Mouse (Mus musculus) midbrain, embryonic 12.5 days (tissue): Measurements from ENCODE around the gene Pnmal2. TPM values are rescaled to one million over a fixed set of nuclear protein-coding genes. Genes with fewer than 3 reads are reported as not detected.

Experiments used
- ATAC-seq: fragments of 200-750 bp; cut with Nextera tagmentation; 2 replicates; pipeline ENCODE4 v1.8.0; 2017; ENCODE audit warnings: low read depth, moderate TSS enrichment, moderate library complexity; ENCODE audit not compliant: low FRiP score
- H3K27ac ChIP-seq: fragments of 300-500 bp; sonication (generic); replicated peaks from 2 replicates; pipeline ENCODE4 v1.5.1; 2016; ENCODE audit warnings: mild to moderate bottlenecking
- H3K27me3 ChIP-seq: fragments of 300-500 bp; sonication (generic); 2 replicates; pipeline ENCODE4 v1.6.1; 2016; ENCODE audit warnings: mild to moderate bottlenecking
- H3K36me3 ChIP-seq: fragments of 300-500 bp; sonication (generic); 2 replicates; pipeline ENCODE4 v1.6.1; 2016
- H3K4me1 ChIP-seq: fragments of 300-500 bp; sonication (generic); 2 replicates; pipeline ENCODE4 v1.6.1; 2016
- H3K4me2 ChIP-seq: fragments of 300-500 bp; sonication (generic); replicated peaks from 2 replicates; pipeline ENCODE4 v1.6.1; 2016; ENCODE audit warnings: mild to moderate bottlenecking, moderate library complexity
- H3K4me3 ChIP-seq: fragments of 300-500 bp; sonication (generic); 2 replicates; pipeline ENCODE4 v1.5.1; 2016; ENCODE audit warnings: mild to moderate bottlenecking
- H3K9ac ChIP-seq: fragments of 300-500 bp; sonication (generic); replicated peaks from 2 replicates; pipeline ENCODE4 v1.6.1; 2016; ENCODE audit warnings: mild to moderate bottlenecking, moderate library complexity
- H3K9me3 ChIP-seq: fragments of 300-500 bp; sonication (generic); 2 replicates; pipeline ENCODE4 v1.6.1; 2016; ENCODE audit warnings: mild to moderate bottlenecking
- WGBS: fragments of 180-500 bp; shearing (Covaris S2); methylation state at CpG from one replicate; pipeline ENCODE4 v1.1.7; 2016; 5-methylcytosine and 5-hydroxymethylcytosine counted together
- polyA plus RNA-seq: library from polyadenylated mRNA; unstranded; fragments of >200 nt; fragmentation: Nextera tagmentation; extraction: Ambion mirVana; gene quantifications from 2 replicates; pipeline ENCODE4 v1.2.1, GENCODE M21; 2016

Gene Pnmal2
- polyA plus RNA-seq, result 49.3 and 55.3 TPM in 2 replicates

GRCm38 (mm10) chr7:16944061-16944807 lies at the start of gene Pnmal2:
Gene Pnmal2 (plus strand): TSS chr7:16944682.
- H3K4me1 ChIP-seq, result peaks cover 72% of the 10 kb centered on the region
- no peaks in the 10 kb centered on the region for H3K36me3 ChIP-seq
- peak within 1 kb of the TSS; percentile 78 for H3K4me2 ChIP-seq
- peaks cover 44% of the 10 kb centered on the region for H3K27me3 ChIP-seq
- peak within 1 kb of the TSS; percentile 65 for H3K4me3 ChIP-seq
- peak within 1 kb of the TSS; percentile 84 for H3K27ac ChIP-seq
- no peaks in the 10 kb centered on the region for H3K9me3 ChIP-seq
- ATAC-seq, result peak; percentile 91
- peak within 1 kb of the TSS; percentile 91 for H3K9ac ChIP-seq
- WGBS, result 15% methylated on average over 35 of the region's 36 CpGs

- ATAC-seq, result peak; percentile 24
- H3K9me3 ChIP-seq, result no peaks in the 10 kb centered on the region
- 1% methylated on average over 24 of the region's 24 CpGs for WGBS
- peaks cover 45% of the 10 kb centered on the region for H3K4me1 ChIP-seq
- H3K27ac ChIP-seq, result peak overlapping the region; percentile 40
- H3K4me3 ChIP-seq, result peak overlapping the region; percentile 24
- H3K9ac ChIP-seq, result 0 out of 2 replicates have a peak overlapping the region, but pooled peaks have one; percentile 12
- H3K4me2 ChIP-seq, result peak overlapping the region; percentile 58
- no peaks in the 10 kb centered on the region for H3K36me3 ChIP-seq
- peaks cover 57% of the 10 kb centered on the region for H3K27me3 ChIP-seq
Measured at GRCm38 (mm10) chr7:16895000-16895399, 49.5 kb upstream of the Pnmal2 start.

- H3K4me3 ChIP-seq, result peak overlapping the region; percentile 24; the same call in 1 of the 2 replicates
- H3K27ac ChIP-seq, result 0 out of 2 replicates have a peak overlapping the region, but pooled peaks have one; percentile 40
- H3K9ac ChIP-seq, result 0 out of 2 replicates have a peak overlapping the region, but pooled peaks have one; percentile 12
- ATAC-seq, result no peak
- H3K27me3 ChIP-seq, result peaks cover 52% of the 10 kb centered on the region
- peak overlapping the region; percentile 58 for H3K4me2 ChIP-seq
- H3K9me3 ChIP-seq, result no peaks in the 10 kb centered on the region
- 29% methylated on average over 10 of the region's 10 CpGs for WGBS
- no peaks in the 10 kb centered on the region for H3K36me3 ChIP-seq
- H3K4me1 ChIP-seq, result peaks cover 50% of the 10 kb centered on the region
Measured at GRCm38 (mm10) chr7:16895511-16895910, 49.0 kb upstream of the Pnmal2 start.

- Histone ChIP-seq H3K27ac (peak overlapping the region; percentile 64), H3K9ac (no peak overlapping the region), H3K4me1 (peaks cover 22% of the 10 kb centered on the region), H3K9me3 (no peaks in the 10 kb centered on the region), H3K27me3 (peaks cover 19% of the 10 kb centered on the region), H3K4me2 (no peak overlapping the region), H3K36me3 (no peaks in the 10 kb centered on the region), H3K4me3 (no peak overlapping the region)
- 17% methylated on average over 5 of the region's 5 CpGs for WGBS
- 0 out of 2 replicates have a peak, but pooled peaks have one; percentile 44 for ATAC-seq
Measured at GRCm38 (mm10) chr7:16900526-16900925, 44.0 kb upstream of the Pnmal2 start.

- ATAC-seq, result no peak
- no peak overlapping the region for H3K4me3 ChIP-seq
- no peaks in the 10 kb centered on the region for H3K36me3 ChIP-seq
- no peak overlapping the region for H3K9ac ChIP-seq
- no peak overlapping the region for H3K27ac ChIP-seq
- peaks cover 34% of the 10 kb centered on the region for H3K4me1 ChIP-seq
- 85% methylated on average over 2 of the region's 2 CpGs for WGBS
- no peaks in the 10 kb centered on the region for H3K9me3 ChIP-seq
- peaks cover 20% of the 10 kb centered on the region for H3K27me3 ChIP-seq
- H3K4me2 ChIP-seq, result no peak overlapping the region
Measured at GRCm38 (mm10) chr7:16903439-16903955, 41.0 kb upstream of the Pnmal2 start.

- Histone ChIP-seq H3K4me3 (no peak overlapping the region), H3K36me3 (no peaks in the 10 kb centered on the region), H3K27me3 (peaks cover 26% of the 10 kb centered on the region), H3K4me1 (peaks cover 34% of the 10 kb centered on the region), H3K27ac (no peak overlapping the region), H3K9ac (no peak overlapping the region), H3K9me3 (no peaks in the 10 kb centered on the region), H3K4me2 (no peak overlapping the region)
- no peak for ATAC-seq
- WGBS, result 65% methylated on average over 9 of the region's 10 CpGs
Measured at GRCm38 (mm10) chr7:16904120-16904675, 40.3 kb upstream of the Pnmal2 start.

- peaks cover 24% of the 10 kb centered on the region for H3K4me1 ChIP-seq
- H3K27ac ChIP-seq, result no peak overlapping the region
Measured at GRCm38 (mm10) chr7:16905491-16906021, 38.9 kb upstream of the Pnmal2 start.

GRCm38 (mm10) chr7:16906281-16906680 lies 38.2 kb upstream of the Pnmal2 start, which contains the start of gene Ptgir:
Gene Ptgir (plus strand): TSS chr7:16906490.
- no peak within 1 kb of the TSS for H3K27ac ChIP-seq
- peaks cover 24% of the 10 kb centered on the region for H3K27me3 ChIP-seq
- H3K9me3 ChIP-seq, result no peaks in the 10 kb centered on the region
- H3K9ac ChIP-seq, result 0 out of 2 replicates have a peak within 1 kb of the TSS, but pooled peaks have one; percentile 20
- H3K4me3 ChIP-seq, result no peak within 1 kb of the TSS
- no peaks in the 10 kb centered on the region for H3K36me3 ChIP-seq
- WGBS, result 10% methylated on average over 6 of the region's 6 CpGs
- ATAC-seq, result 0 out of 2 replicates have a peak, but pooled peaks have one; percentile 34
- H3K4me1 ChIP-seq, result peaks cover 22% of the 10 kb centered on the region
- H3K4me2 ChIP-seq, result no peak within 1 kb of the TSS

More at GRCm38 (mm10) chr7:16905491-16906021, 38.9 kb upstream of the Pnmal2 start:
- H3K9me3 ChIP-seq, result no peaks in the 10 kb centered on the region
- H3K4me3 ChIP-seq, result no peak overlapping the region
- WGBS, result 55% methylated on average over 9 of the region's 9 CpGs
- H3K4me2 ChIP-seq, result no peak overlapping the region
- H3K36me3 ChIP-seq, result no peaks in the 10 kb centered on the region
- no peak overlapping the region for H3K9ac ChIP-seq
- ATAC-seq, result no peak
- H3K27me3 ChIP-seq, result peaks cover 24% of the 10 kb centered on the region

- WGBS, result 96% methylated on average over 41 of the region's 41 CpGs
- H3K27ac ChIP-seq, result no peak overlapping the region
- peaks cover 20% of the 10 kb centered on the region for H3K4me1 ChIP-seq
- H3K36me3 ChIP-seq, result no peaks in the 10 kb centered on the region
- H3K27me3 ChIP-seq, result peaks cover 22% of the 10 kb centered on the region
- H3K4me3 ChIP-seq, result no peak overlapping the region
- H3K9ac ChIP-seq, result no peak overlapping the region
- H3K4me2 ChIP-seq, result no peak overlapping the region
- ATAC-seq, result no peak
- no peaks in the 10 kb centered on the region for H3K9me3 ChIP-seq
Measured at GRCm38 (mm10) chr7:16906889-16907559, 37.5 kb upstream of the Pnmal2 start.

- WGBS, result 80% methylated on average over 7 of the region's 7 CpGs
- Histone ChIP-seq H3K27ac (no peak overlapping the region), H3K4me1 (peaks cover 19% of the 10 kb centered on the region), H3K9me3 (no peaks in the 10 kb centered on the region), H3K9ac (no peak overlapping the region), H3K36me3 (no peaks in the 10 kb centered on the region), H3K4me2 (0 out of 2 replicates have a peak overlapping the region, but pooled peaks have one; percentile 1), H3K27me3 (peaks cover 18% of the 10 kb centered on the region), H3K4me3 (no peak overlapping the region)
- ATAC-seq, result no peak
Measured at GRCm38 (mm10) chr7:16907842-16908241, 36.6 kb upstream of the Pnmal2 start.

- no peak for ATAC-seq
- Histone ChIP-seq H3K9ac (no peak overlapping the region), H3K27ac (no peak overlapping the region), H3K4me1 (peaks cover 19% of the 10 kb centered on the region), H3K4me2 (peak overlapping the region; percentile 1; the same call in 1 of the 2 replicates), H3K4me3 (no peak overlapping the region), H3K27me3 (peaks cover 16% of the 10 kb centered on the region), H3K36me3 (no peaks in the 10 kb centered on the region), H3K9me3 (no peaks in the 10 kb centered on the region)
- WGBS, result 47% methylated on average over 11 of the region's 11 CpGs
Measured at GRCm38 (mm10) chr7:16908367-16908766, 36.1 kb upstream of the Pnmal2 start.
